Mouse (Mus musculus): ENCODE data around the gene Hspb1. TPM values are rescaled to one million over a fixed set of nuclear protein-coding genes. Genes with fewer than 3 reads are reported as not detected.

Gene Hspb1
- total RNA-seq, 2 experiments from 2014 or later: 357 to 451 TPM

DNA sequence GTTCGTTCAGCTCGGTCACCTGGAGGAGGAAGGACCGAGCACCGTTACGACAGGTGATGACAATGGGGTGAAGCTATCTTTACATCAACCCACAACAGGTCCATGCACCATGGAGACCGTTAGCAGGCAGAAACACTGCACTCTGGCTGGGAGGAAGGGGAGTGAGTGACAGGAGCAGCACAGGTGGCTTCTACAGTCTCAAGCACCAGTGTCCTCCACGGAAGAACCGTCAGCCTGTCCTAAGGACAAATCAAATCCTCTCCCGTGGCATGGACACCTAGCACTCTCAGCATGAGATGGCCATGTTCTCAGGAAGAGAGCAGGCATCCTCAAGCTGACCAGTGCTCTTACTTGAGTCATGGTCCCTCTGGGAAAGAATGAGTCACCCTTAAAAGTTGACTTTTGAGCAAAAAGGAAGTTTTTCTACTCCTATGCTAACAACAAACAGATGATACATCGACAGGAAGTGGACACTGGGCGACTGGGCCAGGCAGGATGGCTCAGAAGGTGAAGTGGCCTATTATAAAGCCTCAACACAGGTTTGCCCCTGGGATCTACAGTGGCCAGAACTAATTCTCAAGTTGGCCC, 24.0 kb downstream of the Hspb1 start:
- no peak for DNase-seq

DNA sequence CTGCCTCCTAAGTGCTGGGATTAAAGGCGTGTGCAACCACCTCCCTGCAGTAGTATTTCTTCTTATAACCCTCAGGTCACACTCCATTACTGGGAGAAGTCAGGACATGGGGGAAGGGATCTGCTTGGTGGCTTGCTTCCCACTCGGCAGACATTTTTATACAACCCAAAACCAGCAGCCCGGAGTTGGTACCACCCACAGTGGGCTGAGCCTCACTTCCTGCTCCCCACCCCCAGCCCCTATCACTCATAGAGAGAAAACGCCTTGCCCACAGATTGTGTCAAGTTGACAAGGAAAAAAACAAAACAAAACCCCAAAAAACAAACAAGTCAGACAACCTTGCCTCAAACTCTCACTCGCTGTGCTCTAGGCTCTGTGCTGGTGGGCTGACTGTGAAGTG, 25.5 kb downstream of the Hspb1 start:
- no peak for DNase-seq

DNA sequence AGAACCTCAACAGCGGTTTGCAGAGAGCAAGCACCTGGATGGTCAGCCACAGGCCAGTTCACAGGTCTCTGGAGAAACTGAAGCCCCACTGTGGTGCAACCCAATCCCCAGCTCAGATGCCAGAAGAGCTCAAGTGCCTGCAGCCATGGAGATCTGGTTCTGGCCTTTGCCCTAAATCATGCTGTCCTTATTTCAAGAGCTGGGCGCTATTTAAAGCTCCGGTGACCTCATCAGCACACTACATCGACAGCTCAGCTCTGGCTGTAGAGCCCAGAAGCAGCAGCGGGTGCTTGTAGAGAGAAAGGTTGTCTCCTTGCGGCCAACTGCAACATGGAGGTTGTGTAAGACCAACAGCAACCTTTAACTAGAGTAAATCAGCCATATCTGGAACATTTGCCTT, 26.4 kb downstream of the Hspb1 start:
- peak; percentile 41 for DNase-seq

DNA sequence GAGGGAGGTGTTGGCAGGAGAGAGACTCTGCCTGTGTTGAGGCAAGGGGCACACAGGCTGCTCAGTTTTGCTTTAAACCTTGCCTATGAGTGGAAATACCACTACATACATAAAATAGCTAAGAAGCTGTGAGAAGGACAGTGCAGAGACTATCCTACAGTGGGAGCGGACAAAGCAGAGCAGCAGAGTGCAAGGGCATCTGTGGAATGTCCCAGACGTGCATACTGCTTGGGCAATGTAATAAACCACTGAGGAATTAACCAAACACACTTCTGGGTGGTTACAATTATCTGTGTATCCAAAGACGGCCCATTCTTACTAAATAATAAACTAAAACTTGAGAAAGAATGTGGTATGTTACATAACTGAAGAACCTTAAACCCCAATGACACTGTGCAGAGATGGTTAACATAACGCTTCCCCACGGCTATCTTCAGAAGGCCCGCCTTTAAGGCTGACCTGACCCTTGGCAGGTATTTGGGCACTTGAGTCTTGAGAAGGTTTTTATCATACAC, 28.4 kb downstream of the Hspb1 start:
- no peak for DNase-seq

DNA sequence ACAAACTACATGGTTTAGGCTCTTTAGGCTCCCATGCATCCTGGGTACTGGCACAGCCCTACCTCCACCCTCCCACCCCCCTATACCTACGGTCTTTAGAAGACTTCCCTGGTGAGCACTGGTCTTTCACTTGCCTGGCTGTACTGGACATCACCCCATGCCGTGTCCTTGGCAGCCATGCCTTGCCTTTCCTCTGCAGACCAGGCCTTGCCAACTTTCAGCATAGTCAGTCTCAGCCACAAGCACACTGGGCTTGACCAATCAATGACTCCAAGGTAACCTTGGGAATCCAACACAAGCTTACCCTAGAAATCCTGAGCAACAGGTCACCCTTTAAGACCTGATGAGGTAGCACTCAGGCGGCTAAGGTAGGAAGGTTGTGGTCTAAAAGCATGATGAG, 28.9 kb downstream of the Hspb1 start:
- no peak for DNase-seq

DNA sequence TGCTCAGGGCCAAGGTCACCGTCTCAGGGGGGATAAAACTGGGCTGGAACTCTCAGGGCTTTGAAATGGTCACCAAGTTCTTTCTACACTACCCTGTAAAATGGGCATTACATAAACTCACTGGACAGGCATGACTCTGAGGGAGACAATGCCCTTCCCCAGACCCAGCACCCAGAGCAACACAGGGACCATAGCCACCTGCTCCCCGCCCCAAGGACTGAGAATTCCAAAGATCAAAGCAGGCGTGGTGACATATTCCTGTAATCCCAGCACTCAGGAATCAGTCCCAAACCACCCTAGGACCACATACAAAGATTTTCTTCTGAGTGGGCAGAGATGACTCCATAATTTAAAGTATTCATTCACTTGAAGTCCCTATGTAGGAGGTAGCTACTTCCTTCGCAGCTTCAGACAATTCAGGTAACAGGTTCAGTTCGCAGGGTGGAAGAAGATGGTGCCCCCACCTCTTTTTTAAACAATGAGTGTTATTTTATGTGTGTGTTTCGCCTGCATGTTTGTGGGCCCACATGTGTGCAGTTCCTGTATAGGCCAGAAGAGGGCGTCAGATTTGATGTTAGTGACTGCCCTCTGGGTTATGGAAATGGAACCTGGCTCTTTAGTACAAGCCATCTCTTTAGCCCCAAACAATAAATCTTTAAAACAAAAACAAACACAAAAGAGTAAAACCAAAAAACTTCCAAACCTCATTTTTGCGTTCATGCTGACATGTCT, 29.8 kb downstream of the Hspb1 start:
- DNase-seq: no peak

DNA sequence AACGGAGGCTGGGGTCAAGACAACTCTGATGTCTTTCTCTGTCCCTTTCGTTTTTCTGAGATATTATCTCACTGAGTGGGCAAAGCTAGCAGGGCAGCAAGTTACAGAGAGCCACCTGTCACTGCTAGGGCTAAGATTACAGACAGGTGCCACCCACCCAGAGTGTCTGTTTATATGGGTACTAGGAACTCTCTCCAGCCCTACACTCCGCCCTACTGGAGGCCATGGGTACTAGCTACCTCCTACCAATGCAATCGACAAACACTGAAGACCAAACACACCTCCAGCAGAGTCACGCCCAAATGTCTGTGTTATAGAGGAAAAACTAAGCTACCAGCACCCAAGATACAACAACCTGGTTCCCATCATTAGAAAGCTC, 30.3 kb downstream of the Hspb1 start:
- DNase-seq: no peak

DNA sequence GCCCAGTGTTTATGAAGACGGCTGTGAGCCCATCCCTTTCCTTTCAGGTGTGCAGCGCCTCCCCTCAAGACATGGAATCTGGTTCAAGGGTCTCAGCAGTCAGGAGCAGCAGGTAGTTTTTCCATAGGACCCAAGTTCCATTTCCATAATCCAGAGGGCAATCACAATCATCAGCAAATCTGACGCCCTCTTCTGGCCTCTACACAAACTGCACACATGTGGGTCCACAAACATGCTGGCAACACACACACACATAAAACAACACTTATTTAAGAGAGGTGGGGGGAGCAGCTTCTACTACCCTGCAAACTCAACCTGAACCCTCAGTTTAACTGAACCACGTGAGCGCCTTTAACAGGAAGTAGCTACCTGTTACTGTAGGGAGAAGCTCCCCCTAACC, 30.9 kb downstream of the Hspb1 start:
- no peak for DNase-seq

DNA sequence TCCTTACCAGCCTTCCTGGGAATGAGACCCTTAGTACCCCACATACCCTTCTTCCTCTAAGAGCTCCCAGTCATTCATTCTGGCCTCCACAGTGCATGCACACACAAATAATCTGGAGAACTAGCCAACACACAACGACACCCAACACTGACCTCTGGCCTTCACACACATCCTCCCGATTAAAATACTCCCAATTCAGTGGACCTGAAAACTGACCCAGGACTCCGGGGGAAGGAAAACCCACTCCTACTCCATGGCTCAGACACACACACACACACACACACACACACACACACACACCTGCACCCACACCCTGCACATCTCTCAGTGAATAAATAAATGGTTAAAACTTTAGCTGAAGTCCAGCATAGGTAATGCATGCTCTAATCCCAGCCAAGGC, 32.2 kb downstream of the Hspb1 start:
- DNase-seq: no peak

DNA sequence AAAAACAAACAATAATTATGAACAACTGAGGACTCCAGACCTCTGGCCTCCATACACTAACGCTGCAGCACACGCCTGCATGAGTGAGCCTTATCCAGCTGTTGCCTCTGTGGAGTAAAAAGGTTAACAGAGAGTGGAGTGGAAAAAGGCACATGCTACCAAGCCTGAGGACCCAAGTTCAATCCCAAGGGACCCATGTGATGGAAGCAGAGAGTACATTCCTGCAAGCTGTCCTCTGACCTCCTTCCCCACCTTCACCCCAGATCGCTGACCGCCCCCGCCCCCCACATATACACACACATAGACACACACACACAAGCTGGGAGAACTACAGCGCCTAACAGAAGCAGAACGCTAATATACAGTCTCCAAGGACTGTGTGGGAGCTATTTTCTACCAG, 36.2 kb downstream of the Hspb1 start:
- DNase-seq: no peak

DNA sequence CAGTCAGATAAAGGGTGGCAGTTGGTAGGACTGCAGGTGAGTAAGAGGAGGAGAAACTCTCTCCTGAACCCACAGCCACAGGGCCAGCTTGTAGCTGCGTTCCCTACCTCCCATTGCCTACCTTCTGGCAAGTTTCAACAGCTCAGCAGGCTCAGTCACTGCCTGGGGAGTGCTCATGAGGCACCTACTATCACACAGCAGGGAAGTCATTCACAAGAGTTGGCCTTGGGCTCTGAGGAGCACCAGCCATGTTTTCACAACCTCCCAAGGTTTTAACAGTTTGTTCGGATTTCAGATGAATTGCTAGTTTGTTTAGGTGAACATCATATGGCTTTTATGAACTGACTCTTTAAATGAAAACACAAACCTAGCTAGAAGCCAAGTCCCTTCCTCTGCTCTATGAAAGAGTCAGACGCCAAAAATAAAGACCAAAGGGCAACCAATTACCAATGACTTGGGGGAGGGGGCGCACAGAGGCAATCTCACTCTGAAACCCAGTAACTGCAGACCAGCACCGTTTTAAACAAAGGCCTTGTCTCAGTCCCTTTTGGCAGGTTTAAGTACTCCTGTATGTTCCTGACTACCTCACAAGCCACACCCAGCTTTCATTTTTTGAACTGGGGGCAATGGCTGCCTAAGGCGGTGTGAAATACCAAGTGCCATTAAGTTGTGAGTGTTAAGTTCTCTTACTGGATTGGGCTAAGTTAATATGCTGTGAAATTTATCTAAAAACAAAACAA, 42.1 kb downstream of the Hspb1 start:
- no peak for DNase-seq

DNA sequence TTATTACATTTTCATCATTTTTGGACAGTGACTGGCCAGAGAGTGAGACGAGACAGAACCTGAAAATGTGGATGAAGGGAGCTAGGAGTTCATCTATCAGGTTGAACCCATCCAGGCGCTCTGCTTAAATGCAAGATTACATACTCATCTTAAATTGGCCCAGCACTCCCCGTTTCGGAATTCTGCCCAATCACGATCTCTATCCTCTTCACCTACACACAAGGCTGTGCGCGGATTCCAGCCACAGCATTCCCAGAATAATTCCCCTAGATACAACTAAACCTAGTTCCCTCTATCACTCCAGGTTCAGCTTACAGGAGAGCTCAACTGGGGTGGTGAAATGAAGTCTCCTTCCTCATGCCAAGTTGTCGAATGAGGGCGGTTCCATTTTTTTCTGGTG, 43.8 kb downstream of the Hspb1 start:
- no peak for DNase-seq

DNA sequence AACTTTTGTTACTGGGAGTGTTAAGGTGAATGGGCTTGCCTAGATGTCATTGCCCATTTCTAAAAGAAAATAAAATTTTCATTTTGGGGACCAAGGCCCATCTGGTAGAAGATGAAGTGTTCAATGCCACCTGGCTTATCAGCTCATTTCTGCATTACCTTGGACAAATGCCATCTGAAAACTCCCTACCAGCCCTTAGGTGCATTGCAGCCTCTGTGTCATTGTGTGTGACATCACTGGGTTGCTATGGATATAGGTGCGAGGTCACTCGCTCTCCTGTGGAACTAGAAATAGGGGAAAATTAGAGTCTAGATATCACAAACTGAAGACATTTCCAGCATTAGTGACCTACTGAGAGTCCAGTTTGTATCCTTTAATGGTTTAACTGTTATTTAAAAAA, 44.6 kb downstream of the Hspb1 start:
- no peak for DNase-seq

DNA sequence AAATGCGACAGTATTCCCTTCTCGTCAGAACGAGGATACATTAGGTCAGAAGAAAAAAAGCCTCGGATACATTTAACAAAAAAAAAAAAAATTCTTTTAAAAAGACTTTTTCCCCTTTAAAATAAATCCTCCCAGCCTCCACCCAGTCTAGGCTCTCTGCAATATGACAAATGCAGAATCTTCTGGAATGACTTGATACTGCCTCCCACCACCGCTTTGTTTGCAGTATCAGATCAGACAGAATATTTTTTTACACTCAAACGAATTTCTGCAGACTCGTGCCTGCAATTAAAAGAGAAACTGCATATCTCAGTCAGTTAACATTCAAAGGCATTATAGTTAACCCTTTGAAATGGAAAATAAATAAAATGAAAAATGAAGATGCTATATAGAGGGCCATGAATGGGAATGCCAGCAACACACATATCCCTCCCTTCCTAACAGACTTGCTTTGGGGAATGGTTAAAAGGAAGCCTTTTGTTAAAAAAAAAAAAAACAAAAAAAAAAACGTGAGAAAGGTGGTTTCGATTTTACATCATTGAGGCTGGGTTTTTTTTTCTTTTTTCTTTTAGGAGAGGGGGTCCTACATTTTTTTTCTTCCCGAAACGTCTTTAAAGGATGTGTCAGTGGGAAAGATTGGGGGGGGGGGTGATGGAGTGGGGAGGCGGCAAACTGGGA, 45.6 kb downstream of the Hspb1 start:
- no peak for DNase-seq

DNA sequence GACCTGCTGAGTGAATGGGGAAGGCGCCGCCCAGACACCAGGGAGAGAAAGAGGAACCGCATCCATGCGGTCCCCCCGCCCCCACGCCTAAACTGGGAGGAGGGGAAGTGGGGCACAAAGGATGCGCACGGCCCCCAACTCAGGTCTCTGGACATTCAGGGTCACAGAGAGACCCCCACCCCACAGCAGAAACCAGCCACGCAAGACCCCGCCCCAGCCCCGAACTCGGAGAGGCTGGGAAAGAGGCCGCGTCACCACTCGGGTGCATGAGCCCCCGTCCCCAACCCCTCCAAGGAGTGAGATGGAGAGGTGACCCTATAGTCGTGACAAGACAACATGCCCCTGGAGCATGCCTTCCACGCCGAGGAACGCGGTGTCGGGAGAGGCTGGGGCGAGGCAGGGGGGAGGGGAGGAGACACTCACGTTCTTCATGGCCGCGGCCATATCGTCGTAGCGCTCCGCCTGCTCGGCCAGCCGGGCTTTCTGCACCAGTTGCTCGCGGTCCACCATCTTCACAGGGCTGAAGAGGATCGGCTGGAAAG, 46.3 kb downstream of the Hspb1 start:
- DNase-seq: peak; percentile 63

DNA sequence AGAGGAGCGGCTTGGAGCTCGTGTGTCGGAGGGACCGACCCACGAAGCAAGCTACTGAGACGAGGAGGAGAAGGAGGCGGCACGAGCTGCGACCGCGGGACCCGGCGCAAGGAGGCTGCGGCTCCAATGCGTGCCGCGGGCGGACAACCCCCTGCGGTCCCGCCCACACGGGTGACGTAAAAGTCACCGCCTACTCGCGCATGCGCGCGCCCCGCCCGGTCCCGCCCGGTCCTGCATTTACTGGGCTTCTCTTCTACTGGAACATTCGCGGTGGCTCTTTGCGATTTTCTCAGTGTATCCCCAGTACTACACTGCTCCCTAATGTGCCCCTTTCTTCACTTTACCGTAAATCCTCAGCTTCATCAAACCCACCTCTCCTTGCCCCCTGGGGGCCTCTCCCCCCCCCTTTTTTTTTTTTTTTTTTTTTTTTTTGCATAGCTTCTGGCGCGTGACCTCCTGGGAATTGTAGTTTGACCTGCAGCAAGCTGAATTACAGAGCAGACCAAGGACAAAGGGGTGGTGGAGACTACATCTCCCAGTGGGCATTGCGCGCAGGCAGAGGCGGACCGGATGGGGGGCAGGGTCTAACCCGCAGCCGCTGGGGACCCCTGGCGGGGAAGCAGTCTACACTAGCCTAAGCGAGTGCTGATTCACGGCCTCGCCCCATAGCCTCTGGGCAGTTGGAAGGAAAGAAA, 46.9 kb downstream of the Hspb1 start, which contains the start of gene Ywhag:
Ywhag (minus strand) TSS at position 136 of the 695 bp plus-strand sequence.
- peak; percentile 99 for DNase-seq

DNA sequence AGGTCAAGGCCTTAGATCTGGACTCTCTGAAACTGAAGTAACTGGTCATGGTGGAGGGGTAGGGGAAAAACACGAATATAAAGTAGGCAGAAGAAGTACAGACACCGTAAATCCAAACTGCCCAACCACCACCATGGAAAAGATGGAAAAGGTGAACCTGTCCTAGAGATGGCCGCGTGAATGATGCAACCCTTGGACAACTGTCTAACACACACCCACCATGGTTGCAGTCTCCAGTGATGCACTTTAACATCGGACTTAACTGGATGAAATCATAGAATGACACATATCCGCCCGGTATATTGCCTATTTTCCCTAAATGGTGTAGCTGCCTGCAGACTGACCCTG, 47.4 kb downstream of the Hspb1 start:
- no peak for DNase-seq

DNA sequence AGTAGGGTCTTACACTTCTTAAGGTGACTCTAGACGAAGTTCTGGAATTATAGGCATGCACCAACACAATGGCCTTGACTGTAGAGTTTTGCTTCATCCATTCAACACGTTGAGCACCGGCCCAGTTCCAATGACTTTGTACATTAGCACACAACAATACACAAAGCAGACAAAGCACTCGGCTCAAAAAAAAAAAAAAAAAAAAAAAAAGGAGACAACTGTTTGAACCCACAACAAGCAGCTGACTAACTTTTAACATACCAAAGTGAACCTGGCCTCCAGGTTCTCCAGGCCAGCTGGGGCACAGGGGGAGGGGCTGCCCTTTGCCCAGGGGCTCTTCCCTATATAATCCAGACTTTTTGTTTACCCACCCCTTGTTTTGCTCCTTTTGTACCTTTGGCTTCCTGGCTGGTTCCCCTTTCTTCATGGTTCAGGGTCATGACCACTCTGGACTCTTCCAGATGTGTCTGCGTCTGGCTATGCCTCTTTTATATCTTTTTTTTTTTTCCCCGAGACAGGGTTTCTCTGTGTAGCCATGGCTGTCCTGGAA, 48.0 kb downstream of the Hspb1 start:
- DNase-seq: no peak
